ENCODE assay signal across 8 mouse cellular contexts in genomic region chr12:41024512-41024911, GRCm38 (mm10). TPM values are rescaled to one million over a fixed set of nuclear protein-coding genes. Genes with fewer than 3 reads are reported as not detected.
DNase-seq lines count a peak whose midpoint lies in the region; ATAC-seq lines count a peak whose summit lies in the region.

No protein-coding gene starts in this region.

- no peaks in the 10 kb centered on the region for H3K36me3 ChIP-seq in heart, embryonic 11.5 days (ENCODE audit: control insufficient read depth, insufficient read depth, low read length)
- H3K36me3 ChIP-seq in hindbrain, embryonic 10.5 days, result no peaks in the 10 kb centered on the region
- H3K36me3 ChIP-seq in midbrain, embryonic 12.5 days, result no peaks in the 10 kb centered on the region

- peak overlapping the region; percentile 77 for H3K4me2 ChIP-seq in heart, embryonic 11.5 days
- H3K4me2 ChIP-seq in midbrain, embryonic 12.5 days (replicated peaks), result peak overlapping the region; percentile 75

- H3K27ac ChIP-seq in heart, embryonic 11.5 days (ENCODE audit: low read depth, low read length), result no peak overlapping the region
- peak overlapping the region; percentile 92 for H3K27ac ChIP-seq in hindbrain, embryonic 10.5 days
- H3K27ac ChIP-seq in midbrain, embryonic 12.5 days (replicated peaks), result peak overlapping the region; percentile 30; the same call in 1 of the 2 replicates

- H3K4me3 ChIP-seq in heart, embryonic 11.5 days (ENCODE audit: low read depth, low read length), result peak overlapping the region; percentile 73
- peak overlapping the region; percentile 76 for H3K4me3 ChIP-seq in hindbrain, embryonic 10.5 days
- H3K4me3 ChIP-seq in midbrain, embryonic 12.5 days, result peak overlapping the region; percentile 69

- no peaks in the 10 kb centered on the region for H3K9me3 ChIP-seq in heart, embryonic 11.5 days (replicated peaks; ENCODE audit: control insufficient read depth, low read length)
- H3K9me3 ChIP-seq in hindbrain, embryonic 10.5 days, result no peaks in the 10 kb centered on the region; the same call in 1 of the 2 replicates
- H3K9me3 ChIP-seq in midbrain, embryonic 12.5 days, result no peaks in the 10 kb centered on the region

- no peaks in the 10 kb centered on the region for H3K4me1 ChIP-seq in heart, embryonic 11.5 days (ENCODE audit: control insufficient read depth, insufficient read depth, low read length)
- H3K4me1 ChIP-seq in hindbrain, embryonic 10.5 days (replicated peaks), result 0 out of 2 replicates have a peak, but pooled peaks cover 12% of the 10 kb centered on the region
- H3K4me1 ChIP-seq in midbrain, embryonic 12.5 days, result no peaks in the 10 kb centered on the region

- DNase-seq in heart, postnatal 4 days, result no peak
- DNase-seq in MEL-GATA-1-ER (ENCODE audit: extremely low read depth, low read depth), result peak; percentile 10
- DNase-seq in hindbrain, embryonic 10.5 days (ENCODE audit: low spot score), result no peak
- DNase-seq in urinary bladder, postnatal 4 days (ENCODE audit: low spot score in 2 of 2), result no peak
- DNase-seq in spleen, adult 18-20 months, result no peak

- H3K9ac ChIP-seq in heart, embryonic 11.5 days (ENCODE audit: low read depth, low read length), result peak overlapping the region; percentile 80
- peak overlapping the region; percentile 81 for H3K9ac ChIP-seq in midbrain, embryonic 12.5 days (replicated peaks)

- no peaks in the 10 kb centered on the region for H3K27me3 ChIP-seq in heart, embryonic 11.5 days (ENCODE audit: control insufficient read depth, insufficient read depth, low read length)
- no peaks in the 10 kb centered on the region for H3K27me3 ChIP-seq in hindbrain, embryonic 10.5 days (ENCODE audit: insufficient read depth, poor library complexity, severe bottlenecking)
- no peaks in the 10 kb centered on the region for H3K27me3 ChIP-seq in midbrain, embryonic 12.5 days

- 7% methylated on average over 9 of the region's 9 CpGs for WGBS in heart, embryonic 11.5 days (ENCODE audit: insufficient replicate concordance)
- WGBS in hindbrain, embryonic 10.5 days, result 22% methylated on average over 9 of the region's 9 CpGs
- WGBS in midbrain, embryonic 12.5 days, result 18% methylated on average over 9 of the region's 9 CpGs

- no peak for ATAC-seq in heart, embryonic 11.5 days (replicated peaks; ENCODE audit: insufficient number of reproducible peaks, low FRiP score, low TSS enrichment)
- ATAC-seq in midbrain, embryonic 12.5 days (ENCODE audit: low FRiP score, low read depth), result no peak
- no peak for ATAC-seq in frontal cortex, adult (ENCODE audit: low TSS enrichment)

RNA-seq across cellular contexts. Expression of gene Immp2l, which starts 0.6 kb away (rescaled TPM):
- 7.7 and 8.2 TPM in 2 replicates for polyA plus RNA-seq in heart, embryonic 11.5 days (2014; fragmentation: Nextera tagmentation; extraction: Ambion mirVana)
- total RNA-seq in heart, postnatal 4 days (2021), result 1 to 10 TPM; 5.2 to 8.1 TPM
- 6.9 and 9.2 TPM in 2 replicates for polyA plus RNA-seq in hindbrain, embryonic 10.5 days (2016; fragmentation: Nextera tagmentation; extraction: Ambion mirVana)
- 8.5 and 10.7 TPM in 2 replicates for polyA plus RNA-seq in midbrain, embryonic 12.5 days (2016; fragmentation: Nextera tagmentation; extraction: Ambion mirVana)
